ENCODE assay signal across 7 mouse cellular contexts in genomic region chr11:69120221-69121000, GRCm38 (mm10). TPM values are rescaled to one million over a fixed set of nuclear protein-coding genes. Genes with fewer than 3 reads are reported as not detected.
DNase-seq lines count a peak whose midpoint lies in the region; ATAC-seq and TF ChIP-seq lines count a peak whose summit lies in the region.

Gene Hes7, plus strand, starts transcription at chr11:69120404.

- ATAC-seq in embryonic facial prominence, embryonic 12.5 days (ENCODE audit: insufficient number of reproducible peaks, insufficient read depth, low FRiP score, low TSS enrichment): no peak
- ATAC-seq in hindbrain, embryonic 12.5 days (ENCODE audit: low FRiP score): no peak

- 0 out of 2 replicates have a peak, but pooled peaks cover 5% of the 10 kb centered on the region for H3K27me3 ChIP-seq in spleen, adult 2 months (ENCODE audit: control insufficient read depth, insufficient read depth, low read length)
- H3K27me3 ChIP-seq in embryonic facial prominence, embryonic 12.5 days: peaks cover 9% of the 10 kb centered on the region
- H3K27me3 ChIP-seq in hindbrain, embryonic 12.5 days: peaks cover 38% of the 10 kb centered on the region

- TF ChIP-seq CTCF in spleen, adult 2 months (IDR thresholded peaks at IDR 0.05; ENCODE audit: extremely low read depth, insufficient read depth, insufficient read length, insufficient replicate concordance): no peak

- no peak for TF ChIP-seq POLR2A in spleen, adult 2 months (IDR thresholded peaks at IDR 0.05; ENCODE audit: low read depth, low read length)

- H3K4me1 ChIP-seq in spleen, adult 2 months (ENCODE audit: control insufficient read depth, insufficient read depth, insufficient read length): no peaks in the 10 kb centered on the region; the same call in 1 of the 2 replicates
- H3K4me1 ChIP-seq in embryonic facial prominence, embryonic 12.5 days: peaks cover 26% of the 10 kb centered on the region
- peaks cover 33% of the 10 kb centered on the region for H3K4me1 ChIP-seq in hindbrain, embryonic 12.5 days

- H3K36me3 ChIP-seq in spleen, adult 2 months (ENCODE audit: control insufficient read depth, insufficient read depth, low read length): no peaks in the 10 kb centered on the region
- no peaks in the 10 kb centered on the region for H3K36me3 ChIP-seq in embryonic facial prominence, embryonic 12.5 days
- no peaks in the 10 kb centered on the region for H3K36me3 ChIP-seq in hindbrain, embryonic 12.5 days

- no peaks in the 10 kb centered on the region for H3K9me3 ChIP-seq in embryonic facial prominence, embryonic 12.5 days
- no peaks in the 10 kb centered on the region for H3K9me3 ChIP-seq in hindbrain, embryonic 12.5 days (replicated peaks)

- no peak for DNase-seq in spleen, adult 2 months (ENCODE audit: low read depth in 1 of 2, low spot score in 2 of 2)
- DNase-seq in spleen, postnatal 14 days (ENCODE audit: low spot score in 2 of 2): no peak
- DNase-seq in mesoderm, embryonic 11.5 days (ENCODE audit: low read depth, low spot score): peak; percentile 63
- DNase-seq in T-cell, adult 2 months (ENCODE audit: low spot score): no peak
- no peak for DNase-seq in urinary bladder, adult 18-20 months (ENCODE audit: low spot score in 2 of 2)

- H3K4me2 ChIP-seq in embryonic facial prominence, embryonic 12.5 days (replicated peaks): peak within 1 kb of the TSS; percentile 88
- H3K4me2 ChIP-seq in hindbrain, embryonic 12.5 days (replicated peaks): peak within 1 kb of the TSS; percentile 97

- no peak within 1 kb of the TSS for H3K27ac ChIP-seq in spleen, adult 2 months (ENCODE audit: insufficient read depth, low read length)
- no peak within 1 kb of the TSS for H3K27ac ChIP-seq in embryonic facial prominence, embryonic 12.5 days
- no peak within 1 kb of the TSS for H3K27ac ChIP-seq in hindbrain, embryonic 12.5 days

- WGBS in spleen, adult 2 months: 4% methylated on average over 27 of the region's 27 CpGs
- WGBS in embryonic facial prominence, embryonic 12.5 days: 2% methylated on average over 27 of the region's 27 CpGs
- WGBS in hindbrain, embryonic 12.5 days: 2% methylated on average over 27 of the region's 27 CpGs

- peak within 1 kb of the TSS; percentile 72; the same call in 1 of the 2 replicates for H3K9ac ChIP-seq in embryonic facial prominence, embryonic 12.5 days
- peak within 1 kb of the TSS; percentile 77 for H3K9ac ChIP-seq in hindbrain, embryonic 12.5 days

- peak within 1 kb of the TSS; percentile 61 for H3K4me3 ChIP-seq in spleen, adult 2 months (ENCODE audit: extremely low read depth, insufficient read depth, insufficient read length)
- peak within 1 kb of the TSS; percentile 77 for H3K4me3 ChIP-seq in embryonic facial prominence, embryonic 12.5 days
- peak within 1 kb of the TSS; percentile 84 for H3K4me3 ChIP-seq in hindbrain, embryonic 12.5 days

RNA-seq across cellular contexts. Expression of gene Hes7, which starts in this region (rescaled TPM):
- polyA plus RNA-seq in spleen, adult 2 months (2012; rRNA removed): 0.44 and 0.55 TPM in 2 replicates
- 0.65 and 0.73 TPM in 2 replicates for polyA plus RNA-seq in embryonic facial prominence, embryonic 12.5 days (2016; fragmentation: Nextera tagmentation; extraction: Ambion mirVana)
- 0.25 and 0.49 TPM in 2 replicates for polyA plus RNA-seq in hindbrain, embryonic 12.5 days (2016; fragmentation: Nextera tagmentation; extraction: Ambion mirVana)
